Mouse (Mus musculus) A20 (cell line): ENCODE data around the gene Sco2.
A peak's percentile ranks its signal among the peaks of the same experiment; 100 is the strongest.

Source experiments
- DNase-seq: peaks from one replicate; pipeline ENCODE4 v3.0.0-alpha.2; 2011; ENCODE audit warnings: low read depth, low spot score

The Sco2 gene

GRCm38 (mm10) chr15:89323656-89324055, 50.0 kb downstream of the Sco2 start:
- DNase-seq = no peak

GRCm38 (mm10) chr15:89322670-89323522, 50.8 kb downstream of the Sco2 start, which contains the start of gene Adm2:
Adm2 (plus strand) TSS chr15:89322720.
- DNase-seq = peak; percentile 64
